Mouse (Mus musculus) CH12.LX (cell line): ENCODE measurements around the gene Nlrc5.

Source experiments
- CHD1 ChIP-seq: IDR thresholded peaks from 2 replicates; pipeline ENCODE4 v1.6.1; 2012; ENCODE audit warnings: low read depth, low read length, improper control_type of control experiment, inconsistent platforms
- CTCF ChIP-seq, 2 experiments: IDR thresholded peaks in 1 of 2; conservative IDR thresholded peaks in 1 of 2; 2 replicates each; pipeline ENCODE4 v1.5.1; 2011 to 2012; ENCODE audit warnings: low read depth in 2 of 2, low read length in 2 of 2, improper control_type of control experiment in 1 of 2, inconsistent platforms in 1 of 2, mild to moderate bottlenecking in 1 of 2, moderate library complexity in 1 of 2
- ELF1 ChIP-seq: IDR thresholded peaks from 2 replicates; pipeline ENCODE4 v1.6.1; 2014; ENCODE audit warnings: low read depth, mild to moderate bottlenecking, inconsistent platforms, low read length, improper control_type of control experiment
- GABPA ChIP-seq: IDR thresholded peaks from 2 replicates; pipeline ENCODE4 v1.6.1; 2012; ENCODE audit warnings: low read depth, low read length, improper control_type of control experiment, inconsistent platforms; ENCODE audit not compliant: insufficient replicate concordance
- KAT2A ChIP-seq: IDR thresholded peaks from 2 replicates; pipeline ENCODE4 v1.6.1; 2012; ENCODE audit warnings: low read length, improper control_type of control experiment, inconsistent platforms; ENCODE audit not compliant: insufficient replicate concordance
- MAX ChIP-seq: IDR thresholded peaks from 2 replicates; pipeline ENCODE4 v1.6.1; 2011; ENCODE audit warnings: low read length, improper control_type of control experiment
- POLR2A ChIP-seq: IDR thresholded peaks from 2 replicates; pipeline ENCODE4 v1.6.1; 2011; ENCODE audit warnings: low read depth, mild to moderate bottlenecking, improper control_type of control experiment, low read length
- RCOR1 ChIP-seq: conservative IDR thresholded peaks from 2 replicates; pipeline ENCODE4 v1.6.1; 2012; ENCODE audit warnings: low read depth, mild to moderate bottlenecking, inconsistent platforms, low read length, improper control_type of control experiment
- TCF12 ChIP-seq: IDR thresholded peaks from 2 replicates; pipeline ENCODE4 v1.6.1; 2014; ENCODE audit warnings: low read depth, mild to moderate bottlenecking, inconsistent platforms, low read length, improper control_type of control experiment
- UBTF ChIP-seq: IDR thresholded peaks from 2 replicates; pipeline ENCODE4 v1.6.1; 2012; ENCODE audit warnings: low read depth, mild to moderate bottlenecking, inconsistent platforms, low read length, improper control_type of control experiment, moderate library complexity
- USF1 ChIP-seq: IDR thresholded peaks from 2 replicates; pipeline ENCODE4 v1.6.1; 2014; ENCODE audit warnings: low read depth, mild to moderate bottlenecking, inconsistent platforms, low read length, improper control_type of control experiment
- ZNF384 ChIP-seq: IDR thresholded peaks from 2 replicates; pipeline ENCODE4 v1.6.1; 2012; ENCODE audit warnings: low read depth, low read length, improper control_type of control experiment, inconsistent platforms

- TF ChIP-seq POLR2A, result no peak
- no peak for TF ChIP-seq USF1
- TF ChIP-seq GABPA, result no peak
- no peak for TF ChIP-seq MAX
- TF ChIP-seq CTCF (conservative IDR thresholded peaks at IDR 0.05 in 1 of 2, IDR thresholded peaks at IDR 0.05 in 1 of 2; ENCODE audit: low read depth in 2 of 2, low read length in 2 of 2), result no peak
- TF ChIP-seq TCF12, result no peak
- no peak for TF ChIP-seq CHD1
- no peak for TF ChIP-seq ZNF384
- TF ChIP-seq ELF1, result no peak
- no peak for TF ChIP-seq UBTF
- no peak for TF ChIP-seq RCOR1
- no peak for TF ChIP-seq KAT2A
Measured at GRCm38 (mm10) chr8:94521481-94521880, 87.3 kb downstream of the Nlrc5 start.
